Mouse (Mus musculus): Measurements from ENCODE around the gene Pik3r5.

DNA sequence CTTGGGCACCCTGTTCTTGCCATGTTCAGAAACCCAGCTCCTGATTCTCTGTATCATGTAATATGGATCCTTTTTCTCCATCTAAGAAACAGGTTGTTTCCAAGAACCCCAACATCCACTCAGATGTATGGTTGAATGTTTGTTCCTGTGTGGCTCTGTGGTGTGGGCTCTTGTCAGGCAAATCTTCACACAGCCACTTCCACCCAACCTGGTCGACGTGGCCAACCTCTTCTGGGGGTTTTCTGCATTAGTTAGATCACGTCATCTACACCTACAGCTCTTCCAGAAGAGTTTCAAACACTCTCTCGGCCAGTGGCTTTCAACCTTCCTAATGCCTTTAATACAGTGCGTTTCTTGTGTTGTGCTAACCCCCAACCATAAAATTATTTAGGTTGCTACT, 4.5 kb downstream of the Pik3r5 start:
- TF ChIP-seq CTCF (IDR thresholded peaks at IDR 0.05; ENCODE audit: low read depth), result no peak
- TF ChIP-seq EP300 (IDR thresholded peaks at IDR 0.05; ENCODE audit: low read depth), result no peak
